Mouse (Mus musculus) kidney, adult 2 months (tissue): Measurements from ENCODE around the gene Zbtb25. TPM values are rescaled to one million over a fixed set of nuclear protein-coding genes. Genes with fewer than 3 reads are reported as not detected.
A peak's percentile ranks its signal among the peaks of the same experiment; 100 is the strongest.

ENCODE experiments used
- DNase-seq: peaks from one replicate; pipeline ENCODE4 v3.0.0; 2021
- H3K27ac ChIP-seq: fragments of 200-500 bp; 2 replicates; pipeline ENCODE4 v1.5.1; 2012; ENCODE audit warnings: low read depth, low read length, control low read depth, inconsistent platforms; ENCODE audit not compliant: insufficient read depth
- H3K27me3 ChIP-seq: fragments of 200-500 bp; replicated peaks from 2 replicates; pipeline ENCODE4 v1.6.1; 2012; ENCODE audit warnings: mild to moderate bottlenecking, moderate library complexity, low read length, inconsistent platforms; ENCODE audit not compliant: control insufficient read depth, insufficient read depth
- H3K36me3 ChIP-seq: fragments of 200-500 bp; 2 replicates; pipeline ENCODE4 v1.6.1; 2012; ENCODE audit warnings: mild to moderate bottlenecking, moderate library complexity, low read length, inconsistent platforms; ENCODE audit not compliant: control insufficient read depth, insufficient read depth
- H3K4me1 ChIP-seq: fragments of 200-500 bp; 2 replicates; pipeline ENCODE4 v1.6.1; 2011; ENCODE audit warnings: low read length; ENCODE audit not compliant: control insufficient read depth, insufficient read depth
- H3K4me3 ChIP-seq: fragments of 200-500 bp; 2 replicates; pipeline ENCODE4 v1.5.1; 2011; ENCODE audit warnings: mild to moderate bottlenecking, low read depth, low read length, control low read depth; ENCODE audit not compliant: insufficient read depth
- CTCF ChIP-seq: fragments of 200-500 bp; conservative IDR thresholded peaks from 2 replicates; pipeline ENCODE4 v1.5.1; 2011; ENCODE audit warnings: low read depth, mild to moderate bottlenecking, control low read depth, low read length, moderate library complexity, mixed read lengths; ENCODE audit not compliant: insufficient read depth, insufficient read length
- POLR2A ChIP-seq: fragments of 200-500 bp; IDR thresholded peaks from one replicate; pipeline ENCODE4 v1.6.1; 2011; ENCODE audit warnings: low read depth, low read length, control low read depth
- WGBS: fragments of 180-500 bp; shearing (Covaris S2); methylation state at CpG from one replicate; pipeline ENCODE4 v1.1.7; 2018; 5-methylcytosine and 5-hydroxymethylcytosine counted together
- polyA plus RNA-seq: library from polyadenylated mRNA; depleted of rRNA; stranded (reverse); fragments of >200 nt; gene quantifications from 2 replicates; pipeline ENCODE4 v1.2.3, GENCODE M21; 2012

The Zbtb25 gene
- polyA plus RNA-seq, 1 experiment = 5.9 TPM

- Histone ChIP-seq H3K27ac (peak overlapping the region; percentile 82), H3K36me3 (no peaks in the 10 kb centered on the region), H3K4me1 (peaks cover 21% of the 10 kb centered on the region; the same call in 1 of the 2 replicates), H3K27me3 (no peaks in the 10 kb centered on the region), H3K4me3 (peak overlapping the region; percentile 78)
- TF ChIP-seq POLR2A = no peak
- no peak for TF ChIP-seq CTCF
- under 1% methylated on average over 63 of the region's 63 CpGs for WGBS
- peak; percentile 86 for DNase-seq
Observed at GRCm38 (mm10) chr12:76370831-76371571, 1.6 kb upstream of the Zbtb25 start.

- peaks cover 21% of the 10 kb centered on the region; the same call in 1 of the 2 replicates for H3K4me1 ChIP-seq
Observed at GRCm38 (mm10) chr12:76369978-76370830, 802 bp upstream of the Zbtb25 start, which contains the start of gene Zbtb1. TSS of gene Zbtb1 (plus strand) at chr12:76370266.

GRCm38 (mm10) chr12:76368790-76369205 is 604 bp downstream of the Zbtb25 start:
- no peaks in the 10 kb centered on the region for H3K36me3 ChIP-seq
- no peaks in the 10 kb centered on the region for H3K27me3 ChIP-seq
- peaks cover 21% of the 10 kb centered on the region; the same call in 1 of the 2 replicates for H3K4me1 ChIP-seq
- H3K4me3 ChIP-seq = peak overlapping the region; percentile 78
- WGBS = 3% methylated on average over 26 of the region's 26 CpGs
- no peak for DNase-seq
- peak overlapping the region; percentile 82 for H3K27ac ChIP-seq
- TF ChIP-seq POLR2A = no peak
- no peak for TF ChIP-seq CTCF

More at GRCm38 (mm10) chr12:76369978-76370830, 802 bp upstream of the Zbtb25 start, which contains the start of gene Zbtb1:
- DNase-seq = peak; percentile 87
- TF ChIP-seq CTCF = no peak
- TF ChIP-seq POLR2A = peak; percentile 38
- under 1% methylated on average over 99 of the region's 99 CpGs for WGBS
- Histone ChIP-seq H3K27ac (peak within 1 kb of the TSS; percentile 82), H3K4me3 (peak within 1 kb of the TSS; percentile 78), H3K36me3 (no peaks in the 10 kb centered on the region), H3K27me3 (no peaks in the 10 kb centered on the region)

- H3K36me3 ChIP-seq = no peaks in the 10 kb centered on the region
- TF ChIP-seq POLR2A (no peak), CTCF (no peak)
- H3K4me1 ChIP-seq = peaks cover 21% of the 10 kb centered on the region; the same call in 1 of the 2 replicates
- WGBS = 27% methylated on average over 9 of the region's 9 CpGs
- H3K27me3 ChIP-seq = no peaks in the 10 kb centered on the region
- H3K27ac ChIP-seq = no peak overlapping the region
- no peak for DNase-seq
- H3K4me3 ChIP-seq = peak overlapping the region; percentile 78
Observed at GRCm38 (mm10) chr12:76368201-76368789, 1.1 kb downstream of the Zbtb25 start.

GRCm38 (mm10) chr12:76367096-76367995 is 2.1 kb downstream of the Zbtb25 start:
- H3K4me3 ChIP-seq = no peak overlapping the region
- TF ChIP-seq CTCF (no peak), POLR2A (no peak)

GRCm38 (mm10) chr12:76366276-76366675 is 3.1 kb downstream of the Zbtb25 start:
- WGBS = 74% methylated on average over 3 of the region's 3 CpGs

More at GRCm38 (mm10) chr12:76367096-76367995, 2.1 kb downstream of the Zbtb25 start:
- H3K4me1 ChIP-seq = peaks cover 12% of the 10 kb centered on the region; the same call in 1 of the 2 replicates
- H3K36me3 ChIP-seq = no peaks in the 10 kb centered on the region
- peak; percentile 64 for DNase-seq
- H3K27me3 ChIP-seq = no peaks in the 10 kb centered on the region
- no peak overlapping the region for H3K27ac ChIP-seq
- WGBS = 34% methylated on average over 14 of the region's 14 CpGs

More at GRCm38 (mm10) chr12:76366276-76366675, 3.1 kb downstream of the Zbtb25 start:
- no peaks in the 10 kb centered on the region for H3K36me3 ChIP-seq
- H3K27ac ChIP-seq = no peak overlapping the region
- TF ChIP-seq POLR2A (no peak), CTCF (no peak)
- no peak for DNase-seq
- H3K4me3 ChIP-seq = no peak overlapping the region
- H3K27me3 ChIP-seq = no peaks in the 10 kb centered on the region
- H3K4me1 ChIP-seq = peaks cover 7% of the 10 kb centered on the region; the same call in 1 of the 2 replicates
